Mouse (Mus musculus): ENCODE results near the gene Sap30bp. TPM values are rescaled to one million over a fixed set of nuclear protein-coding genes. Genes with fewer than 3 reads are reported as not detected.

Gene Sap30bp
- polyA plus RNA-seq, 1 experiment from 2014 or later: 46.3 TPM

GRCm38 (mm10) chr11:115999538-116000143 lies 66.6 kb downstream of the Sap30bp start:
- DNase-seq (ENCODE audit: low read depth, low spot score) (no peak), ATAC-seq (peak; percentile 37)
- ChIA-PET POLR2A (interaction anchor here (1.0 to 1.1 kb wide), 2 partner anchors 21 to 60 kb away, joined by 3 to 5 read pairs; no protein-coding TSS in a partner anchor), CTCF (interaction anchor here (0.6 to 2.8 kb wide), 7 partner anchors 12 to 88 kb away, joined by 3 to 17 read pairs (median 4); partner anchors contain the start of gene Smim6)
- no peaks in the 10 kb centered on the region for H3K27me3 ChIP-seq
- in situ Hi-C loops (cut with MboI; ENCODE audit: low pct_unique_long_range_greater_than_20kb): loop anchor here (5.0 kb wide), 1 partner anchor 62 kb away; no protein-coding TSS in a partner anchor
- no peak for TF ChIP-seq CTCF (IDR thresholded peaks at IDR 0.05)

- POLR2A ChIA-PET: interaction anchor here (0.6 to 1.0 kb wide), 2 partner anchors 20 to 65 kb away, joined by 3 to 9 read pairs; no protein-coding TSS in a partner anchor
- CTCF ChIA-PET: interaction anchor here (1.4 to 2.8 kb wide), 2 partner anchors 62 to 78 kb away, joined by 8 to 17 read pairs; no protein-coding TSS in a partner anchor
Observed at GRCm38 (mm10) chr11:116000607-116001006, 67.5 kb downstream of the Sap30bp start.

DNA sequence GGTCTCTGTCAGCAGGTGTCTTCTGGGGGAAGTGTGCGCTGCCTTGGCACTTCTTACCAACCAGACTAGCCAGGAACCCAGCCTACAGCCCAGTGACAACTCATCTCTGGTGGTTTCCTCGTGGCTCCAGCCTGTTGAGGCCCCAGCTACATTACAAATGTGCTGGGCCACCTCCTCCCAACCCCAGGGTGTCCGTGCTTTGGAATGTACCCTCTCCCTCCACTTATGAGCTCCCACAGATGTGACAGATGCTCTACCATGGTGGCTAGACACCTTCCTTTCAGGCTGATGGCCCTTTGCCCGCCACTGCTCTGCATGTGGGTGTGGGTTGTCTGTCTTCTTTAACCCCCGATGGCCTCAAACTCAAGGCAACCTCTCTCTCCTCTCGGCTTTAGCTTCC lies 68.6 kb downstream of the Sap30bp start:
- DNase-seq (ENCODE audit: low read depth, low spot score): no peak
- ChIA-PET POLR2A (no interaction called here), CTCF (interaction anchor here (0.9 kb wide), 1 partner anchor 11 kb away, joined by 3 read pairs; the partner anchor contains the start of gene Galk1)
- TF ChIP-seq CTCF (IDR thresholded peaks at IDR 0.05): no peak
- no peak for ATAC-seq
- in situ Hi-C loops (cut with MboI; ENCODE audit: low pct_unique_long_range_greater_than_20kb): no loop called here
- no peaks in the 10 kb centered on the region for H3K27me3 ChIP-seq

More at GRCm38 (mm10) chr11:116000607-116001006, 67.5 kb downstream of the Sap30bp start:
- no peak for ATAC-seq
- no peak for DNase-seq (ENCODE audit: low read depth, low spot score)
- no peaks in the 10 kb centered on the region for H3K27me3 ChIP-seq
- TF ChIP-seq CTCF (IDR thresholded peaks at IDR 0.05): no peak
- in situ Hi-C loops (cut with MboI; ENCODE audit: low pct_unique_long_range_greater_than_20kb): no loop called here

DNA sequence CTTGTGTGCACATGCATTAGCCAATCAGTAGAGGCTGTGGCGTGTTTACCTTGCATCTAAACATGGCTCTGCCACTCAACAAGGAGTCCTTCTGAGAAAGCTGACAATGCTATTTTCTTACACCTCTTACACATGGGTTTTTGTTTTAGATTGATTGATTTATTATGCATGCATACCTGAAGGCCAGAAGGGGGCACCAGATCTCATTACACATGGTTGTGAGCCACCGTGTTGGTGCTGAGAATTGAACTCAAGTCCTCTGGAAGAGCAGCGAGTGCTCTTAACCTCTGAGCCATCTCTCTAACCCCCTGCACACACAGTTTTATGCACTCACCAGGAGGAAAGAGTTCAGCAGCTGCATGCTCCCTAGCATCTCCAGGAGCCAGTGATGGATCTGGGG lies 69.8 kb downstream of the Sap30bp start:
- ChIA-PET CTCF (no interaction called here), POLR2A (no interaction called here)
- DNase-seq (ENCODE audit: low read depth, low spot score) (no peak), ATAC-seq (no peak)
- in situ Hi-C loops (cut with MboI; ENCODE audit: low pct_unique_long_range_greater_than_20kb): no loop called here
- TF ChIP-seq CTCF (IDR thresholded peaks at IDR 0.05): no peak
- no peaks in the 10 kb centered on the region for H3K27me3 ChIP-seq

DNA sequence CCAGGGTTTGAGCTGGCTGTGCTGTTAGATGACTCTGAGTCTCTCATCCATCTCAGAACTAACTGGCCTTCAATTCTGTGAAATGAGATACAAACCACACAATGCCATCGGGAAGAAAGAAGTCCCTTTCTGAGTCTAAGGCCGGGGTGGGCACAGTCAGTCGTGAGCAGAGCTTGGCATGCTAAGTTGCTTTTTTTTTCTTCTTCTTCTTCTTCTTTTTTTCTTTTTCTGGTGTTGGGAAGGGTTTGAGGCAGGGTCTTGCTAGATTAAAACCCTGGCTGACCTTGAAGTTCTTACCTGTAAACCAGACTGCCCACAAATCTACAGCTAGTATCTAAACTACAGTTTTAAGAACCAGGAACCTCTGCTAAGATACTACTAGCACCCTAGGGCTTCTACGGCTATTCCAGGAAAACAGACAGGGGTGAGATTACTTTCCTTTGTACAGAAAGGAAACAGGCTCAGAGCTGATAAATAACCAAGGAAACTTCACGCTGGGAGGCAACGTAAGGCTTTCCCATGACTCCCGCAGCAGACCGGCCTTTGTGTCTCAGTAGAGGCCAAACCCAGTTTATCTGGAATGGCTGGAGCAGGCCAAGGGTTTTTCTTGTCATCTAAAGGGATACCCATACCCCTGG lies 71.2 kb downstream of the Sap30bp start:
- CTCF ChIA-PET: interaction anchor here (1.0 to 1.2 kb wide), 2 partner anchors 65 to 68 kb away, joined by 4 to 5 read pairs; no protein-coding TSS in a partner anchor
- H3K27me3 ChIP-seq: no peaks in the 10 kb centered on the region
- in situ Hi-C loops (cut with MboI; ENCODE audit: low pct_unique_long_range_greater_than_20kb): no loop called here
- POLR2A ChIA-PET: no interaction called here
- no peak for TF ChIP-seq CTCF (IDR thresholded peaks at IDR 0.05)
- ATAC-seq (no peak), DNase-seq (ENCODE audit: low read depth, low spot score) (no peak)

DNA sequence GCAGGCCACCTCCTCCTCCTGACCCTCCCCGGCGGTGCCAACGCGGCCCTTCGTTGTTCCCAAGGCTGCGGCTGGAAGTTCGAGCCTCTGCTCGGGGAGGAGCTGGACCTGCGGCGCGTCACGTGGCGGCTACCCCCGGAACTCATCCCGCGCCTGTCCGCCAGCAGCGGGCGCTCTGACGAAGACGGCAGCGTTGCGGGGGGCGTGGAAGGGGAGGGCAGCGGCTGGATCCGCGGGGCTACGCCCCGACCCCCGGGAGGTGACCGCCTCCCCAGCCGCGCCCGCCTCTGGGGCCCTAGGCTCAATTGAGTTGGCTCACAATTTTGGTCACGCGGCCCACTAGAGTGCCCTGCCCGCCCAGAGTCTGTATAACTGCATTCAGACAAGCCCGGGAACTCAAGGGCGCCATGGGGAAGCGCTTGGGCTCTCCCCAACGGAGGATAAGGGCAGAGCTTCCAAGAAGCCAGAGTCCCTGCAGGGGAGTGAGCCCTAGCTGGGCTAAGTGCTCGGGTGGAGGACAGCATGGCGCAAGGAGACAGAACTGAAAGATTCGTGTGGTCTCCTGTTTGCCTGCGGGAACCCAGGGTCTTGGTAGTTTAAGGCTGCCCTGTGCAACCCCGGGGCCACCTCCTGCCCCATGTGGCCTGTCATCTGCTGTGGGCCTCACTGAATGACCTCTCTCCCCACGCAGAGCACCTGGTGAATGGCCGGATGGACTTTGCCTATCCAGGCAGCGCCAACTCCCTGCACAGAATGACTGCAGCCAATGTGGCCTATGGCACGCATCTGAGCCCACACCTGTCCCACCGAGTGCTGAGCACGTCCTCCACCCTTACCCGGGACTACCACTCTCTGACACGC lies 72.0 kb downstream of the Sap30bp start:
- CTCF ChIA-PET: interaction anchor here (1.0 to 1.2 kb wide), 2 partner anchors 65 to 69 kb away, joined by 4 to 5 read pairs; no protein-coding TSS in a partner anchor
- no peak for TF ChIP-seq CTCF (IDR thresholded peaks at IDR 0.05)
- POLR2A ChIA-PET: no interaction called here
- DNase-seq (ENCODE audit: low read depth, low spot score) (no peak), ATAC-seq (no peak)
- in situ Hi-C loops (cut with MboI; ENCODE audit: low pct_unique_long_range_greater_than_20kb): no loop called here
- no peaks in the 10 kb centered on the region for H3K27me3 ChIP-seq

- peak; percentile 10 for ATAC-seq
- no peak for TF ChIP-seq CTCF (IDR thresholded peaks at IDR 0.05)
- DNase-seq (ENCODE audit: low read depth, low spot score): no peak
- POLR2A ChIA-PET: no interaction called here
- no peaks in the 10 kb centered on the region for H3K27me3 ChIP-seq
- in situ Hi-C loops (cut with MboI; ENCODE audit: low pct_unique_long_range_greater_than_20kb): no loop called here
- CTCF ChIA-PET: interaction anchor here (0.9 kb wide), 1 partner anchor 73 kb away, joined by 4 read pairs; the partner anchor contains the start of genes Recql5 and Sap30bp
Observed at GRCm38 (mm10) chr11:116005701-116006419, 72.8 kb downstream of the Sap30bp start.

DNA sequence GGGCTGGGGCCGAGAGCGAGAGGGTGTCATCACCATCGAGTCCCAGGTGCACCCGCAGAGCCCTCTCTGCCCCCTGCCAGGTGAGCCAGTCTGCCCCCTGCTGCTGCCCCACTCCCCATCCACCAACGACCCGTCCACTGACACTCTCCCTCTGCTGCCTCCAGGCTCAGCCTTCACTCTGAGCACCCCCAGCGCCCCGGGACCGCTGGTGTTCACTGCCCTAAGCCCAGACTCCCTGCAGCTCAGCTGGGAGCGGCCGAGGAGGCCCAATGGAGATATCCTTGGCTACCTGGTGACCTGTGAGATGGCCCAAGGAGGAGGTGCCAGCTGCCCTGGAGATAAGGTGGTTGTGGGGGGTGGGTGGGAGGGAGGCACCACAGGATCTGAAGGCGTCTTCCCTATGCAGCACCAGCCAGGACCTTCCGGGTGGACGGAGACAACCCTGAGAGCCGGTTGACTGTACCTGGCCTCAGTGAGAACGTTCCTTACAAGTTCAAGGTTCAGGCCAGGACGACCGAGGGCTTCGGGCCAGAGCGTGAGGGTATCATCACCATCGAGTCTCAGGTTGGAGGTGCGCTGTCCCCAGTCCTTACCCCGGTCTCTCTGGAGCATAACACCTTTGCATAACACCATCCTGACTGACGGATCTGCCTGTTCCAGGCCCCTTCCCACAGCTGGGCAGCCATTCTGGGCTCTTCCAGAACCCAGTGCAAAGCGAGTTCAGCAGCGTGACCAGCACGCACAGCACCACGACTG lies 74.2 kb downstream of the Sap30bp start:
- ATAC-seq: no peak
- no peaks in the 10 kb centered on the region for H3K27me3 ChIP-seq
- POLR2A ChIA-PET: no interaction called here
- in situ Hi-C loops (cut with MboI; ENCODE audit: low pct_unique_long_range_greater_than_20kb): no loop called here
- CTCF ChIA-PET: no interaction called here
- no peak for TF ChIP-seq CTCF (IDR thresholded peaks at IDR 0.05)
- no peak for DNase-seq (ENCODE audit: low read depth, low spot score)

GRCm38 (mm10) chr11:116008411-116008810 lies 75.3 kb downstream of the Sap30bp start:
- in situ Hi-C loops (cut with MboI; ENCODE audit: low pct_unique_long_range_greater_than_20kb): no loop called here
- ATAC-seq (no peak), DNase-seq (ENCODE audit: low read depth, low spot score) (no peak)
- ChIA-PET CTCF (no interaction called here), POLR2A (interaction anchor here (0.6 kb wide), 2 partner anchors 12 to 20 kb away, joined by 3 to 9 read pairs; no protein-coding TSS in a partner anchor)
- no peak for TF ChIP-seq CTCF (IDR thresholded peaks at IDR 0.05)
- H3K27me3 ChIP-seq: no peaks in the 10 kb centered on the region
